Mouse (Mus musculus) bone marrow, adult 2 months (tissue): Measurements from ENCODE around the gene Grin3a. TPM values are rescaled to one million over a fixed set of nuclear protein-coding genes. Genes with fewer than 3 reads are reported as not detected.
A peak's percentile ranks its signal among the peaks of the same experiment; 100 is the strongest.
"Not testable (repeated sequence)": the region's sequence is repeated elsewhere in the genome, so short reads cannot be mapped to it uniquely, and the experiment has no call there.

Experiments
- H3K27ac ChIP-seq: fragments of 200-500 bp; 2 replicates; pipeline ENCODE4 v1.5.1; 2012; ENCODE audit warnings: low read depth, mild to moderate bottlenecking, control low read depth, inconsistent platforms, low read length; ENCODE audit not compliant: control insufficient read depth, poor library complexity, insufficient read depth
- H3K4me1 ChIP-seq: fragments of 200-500 bp; 2 replicates; pipeline ENCODE4 v1.6.1; 2011; ENCODE audit warnings: low read length; ENCODE audit not compliant: control insufficient read depth, insufficient read depth
- H3K4me3 ChIP-seq: fragments of 200-500 bp; replicated peaks from 2 replicates; pipeline ENCODE3; 2011; ENCODE audit warnings: mild to moderate bottlenecking, low read depth, low read length, control low read depth; ENCODE audit not compliant: control insufficient read depth
- CTCF ChIP-seq: fragments of 200-500 bp; IDR thresholded peaks from 2 replicates; pipeline ENCODE4 v1.5.1; 2011; ENCODE audit warnings: low read length, control low read depth; ENCODE audit not compliant: control insufficient read depth, insufficient read depth
- POLR2A ChIP-seq: fragments of 200-500 bp; IDR thresholded peaks from 2 replicates; pipeline ENCODE4 v1.6.1; 2011; ENCODE audit warnings: low read depth, mild to moderate bottlenecking, control low read depth, low read length, borderline replicate concordance; ENCODE audit not compliant: control insufficient read depth
- WGBS: fragments of 180-500 bp; shearing (Covaris S2); methylation state at CpG from one replicate; pipeline ENCODE4 v1.1.7; 2018; 5-methylcytosine and 5-hydroxymethylcytosine counted together
- polyA plus RNA-seq: library from polyadenylated mRNA; stranded (reverse); fragments of >200 nt; gene quantifications from 2 replicates; pipeline ENCODE4 v1.2.4, GENCODE M21; 2011; ENCODE audit warnings: low replicate concordance; ENCODE audit not compliant: missing spikeins, insufficient read depth, insufficient read length

The Grin3a gene
- polyA plus RNA-seq, 1 experiment, result not detected

DNA sequence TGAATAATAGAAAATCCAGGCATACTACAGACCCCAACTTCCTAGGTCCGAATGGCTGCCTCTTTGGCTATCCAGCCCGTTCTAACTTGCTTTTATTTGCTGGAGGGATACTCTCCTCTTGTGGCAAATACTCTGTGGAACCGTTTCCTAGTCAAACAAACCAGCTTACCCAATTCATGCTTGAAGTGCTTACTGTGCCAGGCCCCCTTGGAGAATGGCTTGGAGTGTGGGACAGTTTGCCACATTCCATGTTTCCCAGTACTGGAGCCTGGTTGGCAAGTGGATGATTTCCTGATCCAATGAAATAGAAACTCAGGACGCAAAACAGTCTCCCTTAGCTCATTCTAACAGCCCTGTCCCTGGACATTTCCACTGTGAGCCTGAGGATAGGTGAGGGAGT is 183.3 kb downstream of the Grin3a start:
- 86% methylated on average over 4 of the region's 4 CpGs for WGBS
- TF ChIP-seq POLR2A (no peak), CTCF (no peak)
- no peaks in the 10 kb centered on the region for H3K4me1 ChIP-seq
- no peak overlapping the region for H3K27ac ChIP-seq
- no peak overlapping the region for H3K4me3 ChIP-seq

DNA sequence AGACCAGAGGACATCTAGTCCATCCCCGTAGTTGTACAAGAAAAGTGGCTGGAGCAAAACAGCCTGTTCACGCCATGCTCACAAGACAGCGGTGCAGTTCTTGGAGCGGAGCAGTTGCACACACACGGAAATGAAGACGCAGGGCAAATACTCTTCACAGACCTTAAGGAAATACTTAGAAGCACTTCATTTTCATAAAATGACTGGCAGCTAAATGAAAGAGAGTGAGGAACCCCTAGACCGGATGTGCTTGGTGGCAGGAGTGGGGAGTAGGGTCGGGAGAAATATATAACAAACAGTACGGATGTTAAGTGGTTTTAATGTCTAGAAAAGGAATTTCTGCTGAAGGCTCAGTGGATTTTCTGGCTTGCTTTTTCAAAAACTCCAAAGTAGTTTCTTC is 183.9 kb downstream of the Grin3a start:
- H3K27ac ChIP-seq, result no peak overlapping the region
- H3K4me3 ChIP-seq, result no peak overlapping the region
- no peak for TF ChIP-seq POLR2A
- WGBS, result 94% methylated on average over 9 of the region's 9 CpGs
- no peaks in the 10 kb centered on the region for H3K4me1 ChIP-seq

DNA sequence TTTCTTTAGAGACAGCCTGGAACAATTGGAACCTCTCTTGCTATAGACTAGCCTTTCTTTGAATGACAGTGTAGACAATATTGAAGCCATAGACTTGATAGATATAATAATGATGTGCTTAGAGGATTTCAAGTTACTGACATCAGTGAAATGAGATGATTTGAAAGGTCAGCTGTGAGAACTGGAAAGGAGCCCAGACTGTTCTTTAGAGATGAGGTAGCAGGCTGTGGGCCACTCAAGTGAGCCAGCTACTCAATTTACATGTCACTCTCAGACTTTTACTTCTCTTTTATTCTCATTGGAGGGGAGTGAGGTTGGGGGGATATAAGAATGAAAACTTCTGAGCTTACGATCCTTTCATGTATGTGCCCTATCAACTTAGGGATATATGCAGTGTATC is 186.1 kb downstream of the Grin3a start:
- no peaks in the 10 kb centered on the region for H3K4me1 ChIP-seq
- WGBS, result 89% methylated on average over 1 of the region's 1 CpGs
- no peak overlapping the region for H3K4me3 ChIP-seq
- no peak overlapping the region for H3K27ac ChIP-seq
- TF ChIP-seq CTCF (no peak), POLR2A (no peak)

DNA sequence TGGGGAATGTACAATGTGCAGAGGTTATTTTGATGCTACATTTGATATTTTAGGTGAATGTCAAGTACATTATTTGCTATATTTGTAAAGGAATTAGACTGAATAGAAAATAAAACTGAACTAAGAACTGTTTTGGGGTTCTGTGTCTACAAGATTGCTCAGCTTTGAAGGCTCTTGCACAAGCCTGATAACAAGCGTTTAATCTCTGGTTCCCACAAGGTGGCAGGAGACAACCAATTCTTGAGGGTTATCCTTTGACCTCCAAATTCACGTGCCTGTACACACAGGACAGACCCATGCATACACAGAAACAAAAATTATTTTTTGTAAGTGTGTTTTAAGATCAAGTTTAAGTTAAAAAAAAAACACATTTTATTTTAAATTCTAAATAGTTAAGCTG is 205.6 kb downstream of the Grin3a start:
- Histone ChIP-seq H3K4me3 (no peak overlapping the region), H3K27ac (no peak overlapping the region), H3K4me1 (no peaks in the 10 kb centered on the region; the same call in 1 of the 2 replicates)
- no peak for TF ChIP-seq POLR2A
- no peak for TF ChIP-seq CTCF
- 31% methylated on average over 2 of the region's 2 CpGs for WGBS

DNA sequence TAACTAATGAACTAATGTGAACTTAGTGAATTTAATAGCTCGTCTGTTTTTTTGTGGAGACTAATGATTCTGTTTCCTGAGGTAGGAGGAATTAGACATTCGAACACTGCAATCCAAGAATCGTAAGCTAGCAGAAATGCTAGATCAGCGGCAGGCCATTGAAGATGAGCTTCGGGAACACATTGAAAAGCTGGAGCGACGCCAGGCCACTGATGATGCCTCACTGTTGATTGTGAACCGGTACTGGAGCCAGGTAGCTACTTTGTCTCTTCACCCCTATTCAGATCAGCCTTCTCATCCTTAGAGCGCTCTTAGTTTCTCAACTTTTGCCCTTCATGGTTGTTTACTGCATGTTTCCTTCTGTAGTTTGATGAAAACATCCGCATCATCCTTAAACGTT is 207.7 kb downstream of the Grin3a start:
- WGBS, result 84% methylated on average over 11 of the region's 11 CpGs
- H3K4me1 ChIP-seq, result no peaks in the 10 kb centered on the region
- H3K27ac ChIP-seq, result no peak overlapping the region
- H3K4me3 ChIP-seq, result no peak overlapping the region
- no peak for TF ChIP-seq CTCF
- no peak for TF ChIP-seq POLR2A

DNA sequence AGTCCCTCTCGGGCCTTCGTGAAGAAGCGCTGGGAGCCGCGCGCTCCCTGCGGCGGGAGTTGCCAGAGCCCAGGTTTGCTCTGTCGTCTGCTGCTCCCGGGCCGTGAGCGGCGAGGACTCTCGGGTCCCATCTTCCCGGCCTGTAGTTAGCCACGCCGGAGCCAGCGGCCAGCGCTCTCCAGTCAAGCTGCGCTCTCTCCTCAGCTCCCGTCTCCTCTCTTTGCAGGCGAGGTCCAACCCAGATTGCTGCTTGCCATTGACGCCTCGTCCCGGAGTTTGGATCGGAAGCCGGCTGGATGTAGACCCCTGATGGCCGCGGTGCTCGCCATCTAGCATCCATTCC is 213.4 kb downstream of the Grin3a start:
- Histone ChIP-seq H3K4me3 (peak overlapping the region; percentile 97), H3K4me1 (no peaks in the 10 kb centered on the region), H3K27ac (peak overlapping the region; percentile 85)
- TF ChIP-seq POLR2A (no peak), CTCF (no peak)
- WGBS, result under 1% methylated on average over 30 of the region's 30 CpGs

DNA sequence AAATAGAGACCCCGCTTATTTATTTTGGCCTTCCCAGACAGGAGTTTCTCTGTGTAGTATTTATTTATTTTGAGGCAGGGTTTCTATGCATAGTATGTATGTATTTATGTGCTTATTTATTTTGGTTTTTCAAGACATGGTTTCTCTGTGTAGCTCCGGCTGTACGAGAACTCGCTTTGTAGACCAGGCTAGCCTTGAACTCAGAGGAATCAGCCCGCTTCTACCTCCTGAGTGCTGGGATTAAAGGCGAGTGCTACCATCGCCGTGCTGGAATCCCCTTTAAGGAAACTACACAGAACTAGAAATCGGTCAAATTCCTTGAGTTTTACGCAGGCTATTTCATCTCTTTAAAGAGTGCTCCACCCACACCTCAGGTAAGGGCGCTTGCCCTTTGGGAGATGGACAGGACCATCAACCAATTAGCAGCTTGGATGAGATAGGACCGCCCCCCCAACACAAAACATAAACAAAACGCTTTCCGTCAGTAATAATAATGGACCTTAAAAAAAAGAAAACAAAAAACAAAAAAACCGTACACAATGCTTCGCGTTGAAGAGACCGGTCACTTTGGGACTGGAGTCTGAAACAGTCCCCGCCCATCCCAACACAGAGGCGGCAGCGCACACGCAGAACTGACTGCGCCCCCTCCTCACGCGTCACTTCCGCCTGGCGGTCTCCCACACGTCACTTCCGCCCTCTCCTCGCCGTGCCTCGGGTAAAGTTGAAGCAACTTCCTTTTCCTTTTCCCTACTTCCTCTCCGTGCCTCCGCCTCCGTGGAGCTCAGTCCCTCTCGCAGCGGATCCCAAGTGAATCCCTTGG is 214.0 kb downstream of the Grin3a start, which contains the start of gene Rnf20:
Rnf20 (plus strand) TSS at position 688 of the 820 bp plus-strand sequence.
- Histone ChIP-seq H3K4me3 (peak within 1 kb of the TSS; percentile 97), H3K4me1 (no peaks in the 10 kb centered on the region), H3K27ac (peak within 1 kb of the TSS; percentile 85)
- TF ChIP-seq CTCF, result no peak; the same call in 1 of the 2 replicates
- peak; percentile 71 for TF ChIP-seq POLR2A
- WGBS, result 4% methylated on average over 37 of the region's 37 CpGs

DNA sequence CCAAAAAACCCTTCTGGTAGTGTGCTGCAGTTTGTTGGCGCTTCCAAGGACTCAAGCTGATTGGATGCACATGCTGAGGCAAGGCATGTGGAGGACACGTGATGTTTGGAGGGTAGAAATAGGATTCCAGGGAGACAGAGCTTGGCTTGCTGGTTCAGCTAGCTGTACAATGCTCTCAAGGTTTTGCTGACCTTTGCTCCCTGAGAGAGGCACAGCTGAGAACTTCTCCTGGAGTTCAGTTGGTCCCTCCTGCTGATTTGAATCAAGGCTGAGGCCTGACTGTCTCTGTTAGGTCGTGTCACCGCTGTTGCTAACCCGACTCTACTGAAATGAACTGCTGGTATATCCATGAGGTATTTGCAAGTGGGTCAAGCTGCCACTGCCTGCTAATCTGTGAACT is 216.6 kb downstream of the Grin3a start:
- WGBS, result 83% methylated on average over 5 of the region's 5 CpGs
- no peak for TF ChIP-seq CTCF
- no peak overlapping the region for H3K27ac ChIP-seq
- H3K4me3 ChIP-seq, result no peak overlapping the region
- H3K4me1 ChIP-seq, result no peaks in the 10 kb centered on the region

DNA sequence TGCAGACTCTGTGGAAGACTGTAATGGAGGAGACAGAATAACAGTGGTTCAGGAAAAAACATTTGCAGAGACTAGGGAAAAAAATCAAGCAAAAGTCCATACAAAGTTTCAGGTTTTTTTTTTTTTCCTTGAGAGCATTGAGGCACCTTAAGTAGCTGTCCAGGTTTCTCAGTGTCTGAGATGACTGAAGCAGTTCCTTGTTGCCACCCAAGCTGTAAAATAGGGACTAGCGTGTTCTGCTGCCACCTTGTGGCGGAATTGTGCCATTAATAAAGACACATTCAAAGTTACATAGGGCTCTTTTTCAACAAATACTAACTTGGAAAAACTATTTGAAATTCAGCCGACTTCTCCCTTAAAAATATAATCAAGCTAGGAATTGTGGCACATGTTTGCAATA is 218.6 kb downstream of the Grin3a start:
- no peak overlapping the region for H3K27ac ChIP-seq
- no peaks in the 10 kb centered on the region for H3K4me1 ChIP-seq
- under 1% methylated on average over 3 of the region's 3 CpGs for WGBS
- H3K4me3 ChIP-seq, result no peak overlapping the region
- TF ChIP-seq CTCF (peak; percentile 72), POLR2A (no peak)

DNA sequence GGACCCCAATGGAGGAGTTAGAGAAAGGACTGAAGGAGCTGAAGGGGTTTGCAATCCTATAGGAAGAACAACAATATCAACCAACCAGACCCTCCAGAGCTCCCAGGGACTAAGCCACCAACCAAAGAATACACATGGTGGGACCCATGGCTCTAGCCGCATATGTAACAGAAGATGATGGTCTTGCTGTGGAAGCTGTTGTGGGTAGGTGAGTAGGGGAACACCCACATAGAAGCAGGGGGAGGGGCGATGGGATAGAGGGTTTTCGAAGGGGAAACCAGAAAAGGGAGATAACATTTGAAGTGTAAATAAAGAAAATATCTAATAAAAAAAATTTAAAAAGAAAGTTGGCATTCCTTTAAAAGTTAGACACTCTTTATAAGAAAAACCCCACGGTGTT is 220.6 kb downstream of the Grin3a start:
- not testable (repeated sequence) for H3K27ac ChIP-seq, H3K4me3 ChIP-seq
- WGBS, result 48% methylated on average over 4 of the region's 4 CpGs

More for the DNA sequence above, 220.6 kb downstream of the Grin3a start:
- H3K4me1 ChIP-seq, result not testable (repeated sequence)
